Mouse (Mus musculus): Measurements from ENCODE around the gene Spata48. TPM values are rescaled to one million over a fixed set of nuclear protein-coding genes. Genes with fewer than 3 reads are reported as not detected.

Spata48 gene
- 3.8 TPM for total RNA-seq (2023)

GRCm38 (mm10) chr11:11461635-11462560 lies at the start of gene Spata48, which contains the start of gene Zpbp:
TSS of gene Spata48 (plus strand) at chr11:11462094.
TSS of gene Zpbp (minus strand) at chr11:11462408.

Other genes starting within 250 kb of the Spata48 start
- 2.0 TPM for gene Zpbp, start 314 bp downstream of the Spata48 start, total RNA-seq (2023)
- not detected for gene 4930512M02Rik, start 165.7 kb downstream of the Spata48 start, total RNA-seq (2023)
- gene Ikzf1, start 222.9 kb downstream of the Spata48 start, total RNA-seq (2023): 610 TPM

Measured in CD8-positive naive resting alpha-beta T cell, adult 57 days (primary cell).